Mouse (Mus musculus) embryonic facial prominence, embryonic 11.5 days (tissue): ENCODE data around the gene Rptor. TPM values are rescaled to one million over a fixed set of nuclear protein-coding genes. Genes with fewer than 3 reads are reported as not detected.

Source experiments
- ATAC-seq: fragments of 200-750 bp; cut with Nextera tagmentation; replicated peaks from 2 replicates; pipeline ENCODE4 v1.8.0; 2017; ENCODE audit warnings: low read depth; ENCODE audit not compliant: insufficient number of reproducible peaks, low FRiP score, low TSS enrichment
- DNase-seq: peaks from one replicate; pipeline ENCODE4 v3.0.0-alpha.2; 2015; ENCODE audit warnings: low spot score
- H3K27ac ChIP-seq: fragments of 300-500 bp; sonication (generic); replicated peaks from 2 replicates; pipeline ENCODE4 v1.5.1; 2014; ENCODE audit warnings: mild to moderate bottlenecking, low read depth, low read length, control low read depth
- H3K27me3 ChIP-seq: fragments of 300-500 bp; sonication (generic); 2 replicates; pipeline ENCODE4 v1.6.1; 2014; ENCODE audit warnings: mild to moderate bottlenecking, low read length, moderate library complexity, mixed read lengths; ENCODE audit not compliant: control insufficient read depth, insufficient read depth
- H3K36me3 ChIP-seq: fragments of 300-500 bp; sonication (generic); replicated peaks from 2 replicates; pipeline ENCODE4 v1.6.1; 2014; ENCODE audit warnings: low read depth, mild to moderate bottlenecking, low read length, moderate library complexity, mixed read lengths; ENCODE audit not compliant: control insufficient read depth, insufficient read depth
- H3K4me1 ChIP-seq: fragments of 300-500 bp; sonication (generic); 2 replicates; pipeline ENCODE4 v1.6.1; 2014; ENCODE audit warnings: low read length, mixed read lengths; ENCODE audit not compliant: control insufficient read depth, insufficient read depth
- H3K4me2 ChIP-seq: fragments of 300-500 bp; sonication (generic); 2 replicates; pipeline ENCODE4 v1.6.1; 2014; ENCODE audit warnings: low read depth, mild to moderate bottlenecking, control low read depth, low read length, moderate library complexity
- H3K4me3 ChIP-seq: fragments of 300-500 bp; sonication (generic); 2 replicates; pipeline ENCODE4 v1.5.1; 2014; ENCODE audit warnings: low read depth, low read length, control low read depth
- H3K9ac ChIP-seq: fragments of 300-500 bp; sonication (generic); replicated peaks from 2 replicates; pipeline ENCODE4 v1.6.1; 2014; ENCODE audit warnings: mild to moderate bottlenecking, control low read depth, low read length
- H3K9me3 ChIP-seq: fragments of 300-500 bp; sonication (generic); replicated peaks from 2 replicates; pipeline ENCODE4 v1.6.1; 2016; ENCODE audit warnings: mild to moderate bottlenecking, low read length, inconsistent platforms, mixed read lengths; ENCODE audit not compliant: control insufficient read depth
- WGBS: fragments of 180-500 bp; shearing (Covaris S2); extraction: QIAGEN DNeasy Blood & Tissue Kit; methylation state at CpG from one replicate; pipeline ENCODE4 v1.1.7; 2014; 5-methylcytosine and 5-hydroxymethylcytosine counted together
- polyA plus RNA-seq: library from polyadenylated mRNA; unstranded; fragments of >200 nt; fragmentation: Nextera tagmentation; extraction: Ambion mirVana; gene quantifications from 2 replicates; pipeline ENCODE4 v1.2.1, GENCODE M21; 2014

Gene Rptor
- polyA plus RNA-seq, 1 experiment from 2014 or later: 10.1 TPM

- H3K9ac ChIP-seq: no peak overlapping the region
- H3K4me2 ChIP-seq: no peak overlapping the region
- H3K4me3 ChIP-seq: no peak overlapping the region
- H3K9me3 ChIP-seq: no peaks in the 10 kb centered on the region
- no peaks in the 10 kb centered on the region for H3K36me3 ChIP-seq
- no peak for DNase-seq
- no peaks in the 10 kb centered on the region; the same call in none of the 2 replicates for H3K4me1 ChIP-seq
- 59% methylated on average over 4 of the region's 4 CpGs for WGBS
- no peaks in the 10 kb centered on the region for H3K27me3 ChIP-seq
- no peak overlapping the region for H3K27ac ChIP-seq
- no peak for ATAC-seq
Observed at GRCm38 (mm10) chr11:119939711-119940106, 337.0 kb downstream of the Rptor start.

- WGBS: 52% methylated on average over 11 of the region's 11 CpGs
- H3K27ac ChIP-seq: no peak overlapping the region
Observed at GRCm38 (mm10) chr11:119940142-119940541, 337.4 kb downstream of the Rptor start.

DNA sequence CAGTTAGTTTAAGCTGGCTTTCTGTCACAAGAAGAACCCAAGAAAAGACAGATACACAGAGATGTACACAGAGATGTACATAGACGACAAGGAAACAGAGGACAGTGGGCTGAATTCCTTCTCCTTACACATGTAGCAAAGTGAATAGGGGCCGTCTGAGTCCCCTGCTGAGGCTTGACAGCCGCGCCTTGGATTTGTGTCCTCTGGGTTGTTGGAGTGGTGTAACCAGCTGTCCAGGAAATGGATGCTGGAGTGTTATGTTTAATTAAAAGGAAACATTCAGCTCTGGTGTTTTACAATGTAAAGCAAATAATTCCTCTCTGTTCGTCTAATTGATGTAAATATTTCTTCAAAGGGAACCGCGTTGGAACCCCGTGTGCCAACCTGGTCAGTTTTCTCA, 339.1 kb downstream of the Rptor start:
- 6% methylated on average over 8 of the region's 8 CpGs for WGBS
- ATAC-seq (no peak), DNase-seq (no peak)
- Histone ChIP-seq H3K4me1 (no peaks in the 10 kb centered on the region; the same call in 1 of the 2 replicates), H3K36me3 (no peaks in the 10 kb centered on the region), H3K4me2 (peak overlapping the region; percentile 70), H3K4me3 (peak overlapping the region; percentile 65), H3K27ac (no peak overlapping the region), H3K27me3 (no peaks in the 10 kb centered on the region), H3K9ac (no peak overlapping the region), H3K9me3 (no peaks in the 10 kb centered on the region)

More at GRCm38 (mm10) chr11:119940142-119940541, 337.4 kb downstream of the Rptor start:
- Histone ChIP-seq H3K9me3 (no peaks in the 10 kb centered on the region), H3K9ac (no peak overlapping the region), H3K4me1 (no peaks in the 10 kb centered on the region; the same call in none of the 2 replicates), H3K36me3 (no peaks in the 10 kb centered on the region), H3K4me2 (no peak overlapping the region), H3K27me3 (no peaks in the 10 kb centered on the region), H3K4me3 (no peak overlapping the region)
- DNase-seq (no peak), ATAC-seq (no peak)

GRCm38 (mm10) chr11:119942201-119942726, 339.6 kb downstream of the Rptor start:
- Histone ChIP-seq H3K4me2 (peak overlapping the region; percentile 70), H3K4me3 (peak overlapping the region; percentile 65), H3K4me1 (no peaks in the 10 kb centered on the region; the same call in 1 of the 2 replicates), H3K27me3 (no peaks in the 10 kb centered on the region), H3K27ac (peak overlapping the region; percentile 59; the same call in 1 of the 2 replicates), H3K9ac (peak overlapping the region; percentile 59), H3K9me3 (no peaks in the 10 kb centered on the region), H3K36me3 (no peaks in the 10 kb centered on the region)
- ATAC-seq: peak; percentile 66
- DNase-seq: peak; percentile 60
- under 1% methylated on average over 43 of the region's 43 CpGs for WGBS

- DNase-seq (peak; percentile 99), ATAC-seq (peak; percentile 93)
- peak within 1 kb of the TSS; percentile 95 for H3K4me2 ChIP-seq
- peak within 1 kb of the TSS; percentile 59; the same call in 1 of the 2 replicates for H3K27ac ChIP-seq
- H3K27me3 ChIP-seq: no peaks in the 10 kb centered on the region
- under 1% methylated on average over 67 of the region's 79 CpGs for WGBS
- H3K36me3 ChIP-seq: no peaks in the 10 kb centered on the region
- H3K9me3 ChIP-seq: no peaks in the 10 kb centered on the region
- H3K4me3 ChIP-seq: peak within 1 kb of the TSS; percentile 65
- peak within 1 kb of the TSS; percentile 69 for H3K9ac ChIP-seq
- no peaks in the 10 kb centered on the region; the same call in 1 of the 2 replicates for H3K4me1 ChIP-seq
Observed at GRCm38 (mm10) chr11:119942727-119943427, 340.2 kb downstream of the Rptor start, which contains the start of gene Baiap2. TSS of gene Baiap2 (plus strand) at chr11:119942763.

GRCm38 (mm10) chr11:119943428-119943988, 340.8 kb downstream of the Rptor start:
- DNase-seq: peak; percentile 30
- H3K36me3 ChIP-seq: no peaks in the 10 kb centered on the region
- WGBS: 8% methylated on average over 32 of the region's 32 CpGs
- peak; percentile 37 for ATAC-seq
- H3K27me3 ChIP-seq: no peaks in the 10 kb centered on the region
- no peaks in the 10 kb centered on the region; the same call in 1 of the 2 replicates for H3K4me1 ChIP-seq
- H3K27ac ChIP-seq: no peak overlapping the region
- peak overlapping the region; percentile 95 for H3K4me2 ChIP-seq
- H3K9ac ChIP-seq: peak overlapping the region; percentile 69
- peak overlapping the region; percentile 65 for H3K4me3 ChIP-seq
- H3K9me3 ChIP-seq: no peaks in the 10 kb centered on the region

GRCm38 (mm10) chr11:119945343-119945742, 342.6 kb downstream of the Rptor start:
- WGBS: 95% methylated on average over 7 of the region's 7 CpGs

DNA sequence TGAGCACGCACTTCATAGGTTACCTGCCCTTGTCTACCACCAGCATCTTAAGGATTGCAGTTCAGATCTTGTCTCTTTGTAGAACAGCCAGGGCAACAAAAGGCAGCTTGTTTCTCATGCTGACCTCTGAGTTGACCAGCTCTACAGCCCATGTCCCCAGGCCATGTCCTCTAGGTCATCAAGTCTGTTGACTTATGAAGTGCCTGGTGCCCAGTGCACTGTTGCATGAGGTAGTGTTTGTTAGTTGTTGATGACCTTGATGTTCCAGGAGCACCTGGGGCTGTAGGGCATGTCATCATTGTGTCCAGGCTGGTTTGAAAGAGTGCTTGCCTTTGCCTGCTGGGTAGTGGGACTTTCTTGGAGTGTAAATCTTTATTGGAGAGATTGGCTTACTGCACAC, 344.7 kb downstream of the Rptor start:
- Histone ChIP-seq H3K4me2 (no peak overlapping the region), H3K4me3 (no peak overlapping the region), H3K9me3 (no peaks in the 10 kb centered on the region), H3K9ac (no peak overlapping the region), H3K27me3 (no peaks in the 10 kb centered on the region), H3K4me1 (no peaks in the 10 kb centered on the region), H3K36me3 (no peaks in the 10 kb centered on the region), H3K27ac (no peak overlapping the region)
- DNase-seq: no peak
- 100% methylated on average over 1 of the region's 1 CpGs for WGBS
- no peak for ATAC-seq

More at GRCm38 (mm10) chr11:119945343-119945742, 342.6 kb downstream of the Rptor start:
- H3K4me3 ChIP-seq: no peak overlapping the region
- ATAC-seq: no peak
- no peak overlapping the region for H3K27ac ChIP-seq
- H3K4me2 ChIP-seq: no peak overlapping the region
- H3K27me3 ChIP-seq: no peaks in the 10 kb centered on the region
- DNase-seq: no peak
- no peaks in the 10 kb centered on the region for H3K9me3 ChIP-seq
- H3K36me3 ChIP-seq: no peaks in the 10 kb centered on the region
- no peak overlapping the region for H3K9ac ChIP-seq
- no peaks in the 10 kb centered on the region for H3K4me1 ChIP-seq
